Mouse (Mus musculus) thymus, adult 18-20 months (tissue): ENCODE measurements around the gene Cadm2.

ENCODE experiments used
- DNase-seq, 2 experiments: peaks; one replicate each; pipeline ENCODE4 v3.0.0; 2022; ENCODE audit warnings: mixed read lengths in 2 of 2

Cadm2 gene

GRCm38 (mm10) chr16:66677241-66677640, 943.5 kb downstream of the Cadm2 start:
- no peak for DNase-seq

GRCm38 (mm10) chr16:66651013-66651362, 969.7 kb downstream of the Cadm2 start:
- no peak for DNase-seq

GRCm38 (mm10) chr16:66650348-66651012, 970.2 kb downstream of the Cadm2 start:
- DNase-seq: no peak

GRCm38 (mm10) chr16:66647798-66648197, 972.9 kb downstream of the Cadm2 start:
- DNase-seq: no peak

- DNase-seq: no peak
These were observed 977.1 kb downstream of the Cadm2 start for GRCm38 (mm10) chr16:66643606-66644005.

- no peak for DNase-seq
These were observed 993.2 kb downstream of the Cadm2 start for GRCm38 (mm10) chr16:66627527-66627926.

- DNase-seq: no peak
These were observed 998.3 kb downstream of the Cadm2 start for GRCm38 (mm10) chr16:66622423-66622822.

- DNase-seq: no peak
These were observed 1008.1 kb downstream of the Cadm2 start for GRCm38 (mm10) chr16:66612624-66613023.
